Mouse (Mus musculus): ENCODE data around the gene Rps6kb1.

GRCm38 (mm10) chr11:86458866-86459265 lies 85.7 kb downstream of the Rps6kb1 start:
- TF ChIP-seq CTCF (IDR thresholded peaks at IDR 0.05; ENCODE audit: control insufficient read depth, insufficient read depth, low read length) (no peak), POLR2A (IDR thresholded peaks at IDR 0.05; ENCODE audit: borderline replicate concordance, control insufficient read depth, low read depth, low read length) (no peak)
